Mouse (Mus musculus): Measurements from ENCODE around the gene Mab21l2. TPM values are rescaled to one million over a fixed set of nuclear protein-coding genes. Genes with fewer than 3 reads are reported as not detected.

The Mab21l2 gene
- polyA plus RNA-seq, 1 experiment from 2014 or later = 80.9 TPM

GRCm38 (mm10) chr3:86551011-86551728 lies 2.7 kb upstream of the Mab21l2 start:
- 0 out of 2 replicates have a peak overlapping the region, but pooled peaks have one; percentile 8 for H3K4me3 ChIP-seq
- 0 out of 2 replicates have a peak overlapping the region, but pooled peaks have one; percentile 6 for H3K9ac ChIP-seq
- H3K36me3 ChIP-seq (replicated peaks) = no peaks in the 10 kb centered on the region
- peaks cover 29% of the 10 kb centered on the region for H3K4me1 ChIP-seq
- 10% methylated on average over 8 of the region's 8 CpGs for WGBS
- H3K9me3 ChIP-seq = no peaks in the 10 kb centered on the region
- H3K4me2 ChIP-seq = peak overlapping the region; percentile 41
- ATAC-seq (replicated peaks) = no peak
- peak overlapping the region; percentile 69 for H3K27ac ChIP-seq
- H3K27me3 ChIP-seq (replicated peaks) = peaks cover 12% of the 10 kb centered on the region

GRCm38 (mm10) chr3:86550301-86551010 lies 2.0 kb upstream of the Mab21l2 start:
- peaks cover 12% of the 10 kb centered on the region for H3K27me3 ChIP-seq (replicated peaks)
- H3K9ac ChIP-seq = peak overlapping the region; percentile 23; the same call in 1 of the 2 replicates
- H3K9me3 ChIP-seq = no peaks in the 10 kb centered on the region
- H3K36me3 ChIP-seq (replicated peaks) = no peaks in the 10 kb centered on the region
- 6% methylated on average over 22 of the region's 22 CpGs for WGBS
- peak overlapping the region; percentile 69 for H3K27ac ChIP-seq
- H3K4me1 ChIP-seq = peaks cover 29% of the 10 kb centered on the region
- peak overlapping the region; percentile 17 for H3K4me3 ChIP-seq
- peak overlapping the region; percentile 41 for H3K4me2 ChIP-seq
- ATAC-seq (replicated peaks) = 0 out of 2 replicates have a peak, but pooled peaks have one; percentile 15

- Histone ChIP-seq H3K27ac (peak overlapping the region; percentile 86), H3K9me3 (no peaks in the 10 kb centered on the region), H3K36me3 (replicated peaks) (no peaks in the 10 kb centered on the region), H3K4me1 (peaks cover 29% of the 10 kb centered on the region), H3K4me2 (peak overlapping the region; percentile 75), H3K9ac (peak overlapping the region; percentile 56), H3K27me3 (replicated peaks) (peaks cover 11% of the 10 kb centered on the region), H3K4me3 (peak overlapping the region; percentile 54)
- 2% methylated on average over 42 of the region's 42 CpGs for WGBS
- ATAC-seq (replicated peaks) = no peak; the same call in 1 of the 2 replicates
These were observed 1.1 kb downstream of the Mab21l2 start for GRCm38 (mm10) chr3:86547251-86547791.

- peaks cover 8% of the 10 kb centered on the region; the same call in 1 of the 2 replicates for H3K27me3 ChIP-seq (replicated peaks)
- peak overlapping the region; percentile 56 for H3K9ac ChIP-seq
- H3K27ac ChIP-seq = peak overlapping the region; percentile 86
- H3K4me1 ChIP-seq = peaks cover 26% of the 10 kb centered on the region
- H3K36me3 ChIP-seq (replicated peaks) = no peaks in the 10 kb centered on the region
- under 1% methylated on average over 45 of the region's 45 CpGs for WGBS
- H3K4me2 ChIP-seq = peak overlapping the region; percentile 75
- H3K4me3 ChIP-seq = peak overlapping the region; percentile 54
- no peaks in the 10 kb centered on the region for H3K9me3 ChIP-seq
- ATAC-seq (replicated peaks) = no peak
These were observed 1.8 kb downstream of the Mab21l2 start for GRCm38 (mm10) chr3:86546471-86547250.

- Histone ChIP-seq H3K4me3 (peak overlapping the region; percentile 54), H3K27me3 (replicated peaks) (peaks cover 4% of the 10 kb centered on the region; the same call in 1 of the 2 replicates), H3K36me3 (replicated peaks) (no peaks in the 10 kb centered on the region), H3K27ac (peak overlapping the region; percentile 86), H3K9me3 (no peaks in the 10 kb centered on the region), H3K9ac (peak overlapping the region; percentile 56; the same call in 1 of the 2 replicates), H3K4me2 (peak overlapping the region; percentile 75), H3K4me1 (peaks cover 30% of the 10 kb centered on the region)
- WGBS = 14% methylated on average over 5 of the region's 5 CpGs
- ATAC-seq (replicated peaks) = no peak
These were observed 2.5 kb downstream of the Mab21l2 start for GRCm38 (mm10) chr3:86545945-86546344.

GRCm38 (mm10) chr3:86544785-86545184 lies 3.6 kb downstream of the Mab21l2 start:
- peak overlapping the region; percentile 34 for H3K4me2 ChIP-seq
- H3K9ac ChIP-seq = 0 out of 2 replicates have a peak overlapping the region, but pooled peaks have one; percentile 23
- H3K36me3 ChIP-seq (replicated peaks) = no peaks in the 10 kb centered on the region
- no peak overlapping the region for H3K27ac ChIP-seq
- H3K4me1 ChIP-seq = peaks cover 23% of the 10 kb centered on the region; the same call in 1 of the 2 replicates
- WGBS = 19% methylated on average over 3 of the region's 3 CpGs
- ATAC-seq (replicated peaks) = no peak
- H3K9me3 ChIP-seq = no peaks in the 10 kb centered on the region
- peaks cover 2% of the 10 kb centered on the region; the same call in 1 of the 2 replicates for H3K27me3 ChIP-seq (replicated peaks)
- H3K4me3 ChIP-seq = peak overlapping the region; percentile 36

- Histone ChIP-seq H3K36me3 (replicated peaks) (no peaks in the 10 kb centered on the region), H3K4me2 (peak overlapping the region; percentile 34), H3K9me3 (no peaks in the 10 kb centered on the region), H3K27me3 (replicated peaks) (peaks cover 2% of the 10 kb centered on the region; the same call in 1 of the 2 replicates), H3K27ac (peak overlapping the region; percentile 55; the same call in 1 of the 2 replicates), H3K4me3 (peak overlapping the region; percentile 21), H3K9ac (no peak overlapping the region), H3K4me1 (peaks cover 21% of the 10 kb centered on the region; the same call in 1 of the 2 replicates)
- no peak for ATAC-seq (replicated peaks)
- 53% methylated on average over 1 of the region's 1 CpGs for WGBS
These were observed 6.5 kb downstream of the Mab21l2 start for GRCm38 (mm10) chr3:86541863-86542397.

- ATAC-seq (replicated peaks) = no peak; the same call in 1 of the 2 replicates
- Histone ChIP-seq H3K4me1 (0 out of 2 replicates have a peak, but pooled peaks cover 14% of the 10 kb centered on the region), H3K9me3 (no peaks in the 10 kb centered on the region), H3K36me3 (replicated peaks) (no peaks in the 10 kb centered on the region), H3K4me3 (peak overlapping the region; percentile 13; the same call in 1 of the 2 replicates), H3K27me3 (replicated peaks) (peaks cover 2% of the 10 kb centered on the region; the same call in 1 of the 2 replicates), H3K4me2 (peak overlapping the region; percentile 34), H3K9ac (no peak overlapping the region), H3K27ac (peak overlapping the region; percentile 65)
- 38% methylated on average over 4 of the region's 4 CpGs for WGBS
These were observed 7.3 kb downstream of the Mab21l2 start for GRCm38 (mm10) chr3:86541074-86541614.

GRCm38 (mm10) chr3:86539555-86540168 lies 8.8 kb downstream of the Mab21l2 start:
- 14% methylated on average over 11 of the region's 11 CpGs for WGBS
- H3K4me3 ChIP-seq = no peak overlapping the region
- peak overlapping the region; percentile 7 for H3K4me2 ChIP-seq
- peaks cover under 1% of the 10 kb centered on the region; the same call in 1 of the 2 replicates for H3K27me3 ChIP-seq (replicated peaks)
- 0 out of 2 replicates have a peak, but pooled peaks cover 14% of the 10 kb centered on the region for H3K4me1 ChIP-seq
- ATAC-seq (replicated peaks) = peak; percentile 52; the same call in 1 of the 2 replicates
- no peaks in the 10 kb centered on the region for H3K36me3 ChIP-seq (replicated peaks)
- H3K9ac ChIP-seq = no peak overlapping the region
- H3K27ac ChIP-seq = peak overlapping the region; percentile 76
- H3K9me3 ChIP-seq = no peaks in the 10 kb centered on the region

- peak overlapping the region; percentile 7 for H3K4me2 ChIP-seq
- no peaks in the 10 kb centered on the region for H3K9me3 ChIP-seq
- no peaks in the 10 kb centered on the region for H3K27me3 ChIP-seq (replicated peaks)
- ATAC-seq (replicated peaks) = peak; percentile 62
- no peaks in the 10 kb centered on the region for H3K36me3 ChIP-seq (replicated peaks)
- 19% methylated on average over 13 of the region's 13 CpGs for WGBS
- no peak overlapping the region for H3K4me3 ChIP-seq
- 0 out of 2 replicates have a peak, but pooled peaks cover 14% of the 10 kb centered on the region for H3K4me1 ChIP-seq
- no peak overlapping the region for H3K9ac ChIP-seq
- H3K27ac ChIP-seq = peak overlapping the region; percentile 76
These were observed 9.5 kb downstream of the Mab21l2 start for GRCm38 (mm10) chr3:86538645-86539554.
